Mouse (Mus musculus): ENCODE measurements around the gene Lzts3. TPM values are rescaled to one million over a fixed set of nuclear protein-coding genes. Genes with fewer than 3 reads are reported as not detected.
A peak's percentile ranks its signal among the peaks of the same experiment; 100 is the strongest.
"Not testable (repeated sequence)": the region's sequence is repeated elsewhere in the genome, so short reads cannot be mapped to it uniquely, and the experiment has no call there.

Lzts3 gene
- polyA plus RNA-seq, 1 experiment: not detected

- 88% methylated on average over 11 of the region's 11 CpGs for WGBS
- no peak overlapping the region for H3K27ac ChIP-seq (ENCODE audit: insufficient read depth, low read depth, low read length)
- TF ChIP-seq CTCF (IDR thresholded peaks at IDR 0.05; ENCODE audit: insufficient read depth, low read depth, low read length): no peak
- no peak for TF ChIP-seq POLR2A (IDR thresholded peaks at IDR 0.05; ENCODE audit: insufficient read depth, low read depth, low read length)
- H3K4me3 ChIP-seq (ENCODE audit: insufficient read depth, low read depth, low read length): no peak overlapping the region; the same call in 1 of the 2 replicates
- H3K4me1 ChIP-seq (ENCODE audit: control insufficient read depth, insufficient read depth, low read length): peaks cover 17% of the 10 kb centered on the region
Measured at GRCm38 (mm10) chr2:130663342-130663741, 20.7 kb upstream of the Lzts3 start.

GRCm38 (mm10) chr2:130658530-130658929 is 15.9 kb upstream of the Lzts3 start:
- Histone ChIP-seq H3K4me3 (ENCODE audit: insufficient read depth, low read depth, low read length) (no peak overlapping the region), H3K4me1 (ENCODE audit: control insufficient read depth, insufficient read depth, low read length) (peaks cover 24% of the 10 kb centered on the region), H3K27ac (ENCODE audit: insufficient read depth, low read depth, low read length) (no peak overlapping the region; the same call in 1 of the 2 replicates)
- WGBS: 96% methylated on average over 10 of the region's 10 CpGs
- no peak for TF ChIP-seq POLR2A (IDR thresholded peaks at IDR 0.05; ENCODE audit: insufficient read depth, low read depth, low read length)
- TF ChIP-seq CTCF (IDR thresholded peaks at IDR 0.05; ENCODE audit: insufficient read depth, low read depth, low read length): no peak

GRCm38 (mm10) chr2:130657541-130657940 is 14.9 kb upstream of the Lzts3 start:
- H3K4me3 ChIP-seq (ENCODE audit: insufficient read depth, low read depth, low read length): no peak overlapping the region
- H3K27ac ChIP-seq (ENCODE audit: insufficient read depth, low read depth, low read length): peak overlapping the region; percentile 76
- TF ChIP-seq POLR2A (IDR thresholded peaks at IDR 0.05; ENCODE audit: insufficient read depth, low read depth, low read length): no peak
- no peak for TF ChIP-seq CTCF (IDR thresholded peaks at IDR 0.05; ENCODE audit: insufficient read depth, low read depth, low read length)
- WGBS: 65% methylated on average over 6 of the region's 6 CpGs
- peaks cover 17% of the 10 kb centered on the region for H3K4me1 ChIP-seq (ENCODE audit: control insufficient read depth, insufficient read depth, low read length)

GRCm38 (mm10) chr2:130656536-130656935 is 13.9 kb upstream of the Lzts3 start:
- H3K27ac ChIP-seq (ENCODE audit: insufficient read depth, low read depth, low read length): peak overlapping the region; percentile 76
- WGBS: 77% methylated on average over 9 of the region's 9 CpGs
- TF ChIP-seq POLR2A (IDR thresholded peaks at IDR 0.05; ENCODE audit: insufficient read depth, low read depth, low read length) (no peak), CTCF (IDR thresholded peaks at IDR 0.05; ENCODE audit: insufficient read depth, low read depth, low read length) (no peak)
- H3K4me1 ChIP-seq (ENCODE audit: control insufficient read depth, insufficient read depth, low read length): peaks cover 12% of the 10 kb centered on the region
- H3K4me3 ChIP-seq (ENCODE audit: insufficient read depth, low read depth, low read length): no peak overlapping the region

- WGBS: 91% methylated on average over 6 of the region's 6 CpGs
- H3K4me3 ChIP-seq (ENCODE audit: insufficient read depth, low read depth, low read length): no peak overlapping the region
- H3K4me1 ChIP-seq (ENCODE audit: control insufficient read depth, insufficient read depth, low read length): peaks cover 11% of the 10 kb centered on the region
- H3K27ac ChIP-seq (ENCODE audit: insufficient read depth, low read depth, low read length): no peak overlapping the region
- TF ChIP-seq CTCF (IDR thresholded peaks at IDR 0.05; ENCODE audit: insufficient read depth, low read depth, low read length): no peak
- no peak for TF ChIP-seq POLR2A (IDR thresholded peaks at IDR 0.05; ENCODE audit: insufficient read depth, low read depth, low read length)
Measured at GRCm38 (mm10) chr2:130655660-130656339, 13.2 kb upstream of the Lzts3 start.

GRCm38 (mm10) chr2:130653760-130654159 is 11.2 kb upstream of the Lzts3 start:
- Histone ChIP-seq H3K27ac (ENCODE audit: insufficient read depth, low read depth, low read length) (no peak overlapping the region), H3K4me3 (ENCODE audit: insufficient read depth, low read depth, low read length) (no peak overlapping the region), H3K4me1 (ENCODE audit: control insufficient read depth, insufficient read depth, low read length) (peaks cover 11% of the 10 kb centered on the region)
- 97% methylated on average over 1 of the region's 1 CpGs for WGBS
- TF ChIP-seq CTCF (IDR thresholded peaks at IDR 0.05; ENCODE audit: insufficient read depth, low read depth, low read length) (no peak), POLR2A (IDR thresholded peaks at IDR 0.05; ENCODE audit: insufficient read depth, low read depth, low read length) (no peak)

- whole genome bisulfite sequencing: 100% methylated on average over 2 of the region's 2 CpGs
- H3K27ac ChIP-seq (ENCODE audit: insufficient read depth, low read depth, low read length): no peak overlapping the region
- H3K4me1 ChIP-seq (ENCODE audit: control insufficient read depth, insufficient read depth, low read length): peaks cover 11% of the 10 kb centered on the region
- no peak overlapping the region for H3K4me3 ChIP-seq (ENCODE audit: insufficient read depth, low read depth, low read length)
- TF ChIP-seq POLR2A (IDR thresholded peaks at IDR 0.05; ENCODE audit: insufficient read depth, low read depth, low read length) (no peak), CTCF (IDR thresholded peaks at IDR 0.05; ENCODE audit: insufficient read depth, low read depth, low read length) (no peak)
Measured at GRCm38 (mm10) chr2:130653303-130653702, 10.7 kb upstream of the Lzts3 start.

GRCm38 (mm10) chr2:130649028-130649427 is 6.4 kb upstream of the Lzts3 start:
- not testable (repeated sequence) for H3K4me1 ChIP-seq (ENCODE audit: control insufficient read depth, insufficient read depth, low read length); H3K27ac ChIP-seq (ENCODE audit: insufficient read depth, low read depth, low read length); H3K4me3 ChIP-seq (ENCODE audit: insufficient read depth, low read depth, low read length)
- 85% methylated on average over 6 of the region's 6 CpGs for WGBS

- 81% methylated on average over 4 of the region's 4 CpGs for WGBS
- no peak overlapping the region for H3K27ac ChIP-seq (ENCODE audit: insufficient read depth, low read depth, low read length)
- peaks cover 5% of the 10 kb centered on the region for H3K4me1 ChIP-seq (ENCODE audit: control insufficient read depth, insufficient read depth, low read length)
- no peak overlapping the region for H3K4me3 ChIP-seq (ENCODE audit: insufficient read depth, low read depth, low read length)
- TF ChIP-seq CTCF (IDR thresholded peaks at IDR 0.05; ENCODE audit: insufficient read depth, low read depth, low read length): no peak
- no peak for TF ChIP-seq POLR2A (IDR thresholded peaks at IDR 0.05; ENCODE audit: insufficient read depth, low read depth, low read length)
Measured at GRCm38 (mm10) chr2:130645198-130645597, 2.6 kb upstream of the Lzts3 start.
